Mouse (Mus musculus): ENCODE data around the gene Srpk3.
"Not testable (repeated sequence)": the region's sequence is repeated elsewhere in the genome, so short reads cannot be mapped to it uniquely, and the experiment has no call there.

The Srpk3 gene

GRCm38 (mm10) chrX:73774168-73774760, at the start of gene Srpk3:
Srpk3 (plus strand) TSS chrX:73774405.
- DNase-seq: no peak

GRCm38 (mm10) chrX:73730908-73731307, 43.3 kb upstream of the Srpk3 start:
- no peak for DNase-seq

- DNase-seq: no peak
Measured at GRCm38 (mm10) chrX:73738155-73738554, 36.0 kb upstream of the Srpk3 start.

GRCm38 (mm10) chrX:73739151-73739550, 35.1 kb upstream of the Srpk3 start:
- no peak for DNase-seq

- DNase-seq: not testable (repeated sequence)
Measured at GRCm38 (mm10) chrX:73739841-73740240, 34.4 kb upstream of the Srpk3 start.

- no peak for DNase-seq
Measured at GRCm38 (mm10) chrX:73744774-73745481, 29.3 kb upstream of the Srpk3 start.

- no peak for DNase-seq
Measured at GRCm38 (mm10) chrX:73748977-73749376, 25.2 kb upstream of the Srpk3 start.

- DNase-seq: peak; percentile 26
Measured at GRCm38 (mm10) chrX:73756334-73757140, 17.7 kb upstream of the Srpk3 start, which contains the start of gene Plxnb3. Plxnb3 (plus strand) TSS chrX:73757090.

- peak; percentile 76 for DNase-seq
Measured at GRCm38 (mm10) chrX:73758611-73759290, 15.5 kb upstream of the Srpk3 start.

GRCm38 (mm10) chrX:73765311-73765710, 8.9 kb upstream of the Srpk3 start:
- no peak for DNase-seq

- no peak for DNase-seq
Measured at GRCm38 (mm10) chrX:73767267-73767666, 6.9 kb upstream of the Srpk3 start.

- no peak for DNase-seq
Measured at GRCm38 (mm10) chrX:73774802-73775483, 738 bp downstream of the Srpk3 start.

- no peak for DNase-seq
Measured at GRCm38 (mm10) chrX:73782227-73782626, 8.0 kb downstream of the Srpk3 start.

- no peak for DNase-seq
Measured at GRCm38 (mm10) chrX:73785666-73786065, 11.5 kb downstream of the Srpk3 start.

GRCm38 (mm10) chrX:73786364-73787224, 12.4 kb downstream of the Srpk3 start, which contains the start of the genes Idh3g and Ssr4:
Idh3g (minus strand) TSS chrX:73786897.
Ssr4 (plus strand) TSS chrX:73787028.
- DNase-seq: peak; percentile 96

GRCm38 (mm10) chrX:73787225-73787558, 13.0 kb downstream of the Srpk3 start:
- DNase-seq: no peak

GRCm38 (mm10) chrX:73788501-73788900, 14.3 kb downstream of the Srpk3 start:
- DNase-seq: no peak

GRCm38 (mm10) chrX:73793039-73793438, 18.8 kb downstream of the Srpk3 start:
- no peak for DNase-seq

- DNase-seq: no peak
Measured at GRCm38 (mm10) chrX:73793505-73793904, 19.3 kb downstream of the Srpk3 start.

- DNase-seq: no peak
Measured at GRCm38 (mm10) chrX:73797511-73797910, 23.3 kb downstream of the Srpk3 start.

GRCm38 (mm10) chrX:73798502-73798901, 24.3 kb downstream of the Srpk3 start:
- peak; percentile 87 for DNase-seq

All from cerebellum, adult 11-12 months (tissue).